In the genomic region with DNA sequence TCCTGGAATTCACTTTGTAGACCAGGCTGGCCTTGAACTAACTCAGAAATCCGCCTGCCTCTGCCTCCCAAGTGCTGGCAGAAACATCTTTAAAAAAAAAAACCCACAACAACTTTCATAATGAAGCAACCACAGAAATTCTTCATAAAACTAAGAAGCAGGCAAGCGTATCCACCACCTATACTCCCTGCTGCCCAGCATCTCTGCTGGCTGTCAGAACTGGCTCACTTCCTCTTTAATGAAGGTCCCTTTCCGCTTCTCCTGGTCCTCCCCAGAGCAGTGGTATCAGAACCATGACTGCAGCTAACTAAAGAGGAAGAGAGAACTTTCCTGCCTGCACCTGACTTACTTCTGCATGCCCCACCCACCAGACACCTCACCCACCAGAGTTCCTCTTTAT, we compare ENCODE assay signal across 1 mouse cellular context.
TF ChIP-seq lines count a peak whose summit lies in the region.

No protein-coding gene starts in this region.

TF ChIP-seq in CH12.LX, 34 proteins besides CTCF, POLR2A, EP300 and RAD21 (continued from another document):
- TF ChIP-seq MEF2A (IDR thresholded peaks at IDR 0.05; ENCODE audit: borderline replicate concordance, low read depth, low read length) (peak; percentile 82), SIN3A (IDR thresholded peaks at IDR 0.05; ENCODE audit: low read length) (peak; percentile 29; the same call in 1 of the 2 replicates), SMC3 (IDR thresholded peaks at IDR 0.05; ENCODE audit: low read depth, low read length) (peak; percentile 19; the same call in 1 of the 2 replicates), MAX (IDR thresholded peaks at IDR 0.05; ENCODE audit: low read length) (no peak), ELF1 (IDR thresholded peaks at IDR 0.05; ENCODE audit: low read depth, low read length) (peak; percentile 63), KAT2A (IDR thresholded peaks at IDR 0.05; ENCODE audit: insufficient replicate concordance, low read length) (0 out of 2 replicates have a peak, but pooled peaks have one; percentile 37), RCOR1 (conservative IDR thresholded peaks at IDR 0.05; ENCODE audit: low read depth, low read length) (peak; percentile 95), HCFC1 (IDR thresholded peaks at IDR 0.05; ENCODE audit: low read depth, low read length) (no peak), ZMIZ1 (IDR thresholded peaks at IDR 0.05; ENCODE audit: low read depth, low read length) (no peak), CHD1 (IDR thresholded peaks at IDR 0.05; ENCODE audit: low read depth, low read length) (no peak), TBP (conservative IDR thresholded peaks at IDR 0.05; ENCODE audit: low read depth, low read length) (peak; percentile 63; the same call in 1 of the 2 replicates), MXI1 (IDR thresholded peaks at IDR 0.05; ENCODE audit: low read depth, low read length) (no peak), MAFK (IDR thresholded peaks at IDR 0.05; ENCODE audit: insufficient replicate concordance, low read length) (peak; percentile 55; the same call in 1 of the 2 replicates), CHD2 (IDR thresholded peaks at IDR 0.05; ENCODE audit: low read length) (peak; percentile 62; the same call in 1 of the 2 replicates), IRF4 (IDR thresholded peaks at IDR 0.05; ENCODE audit: low read depth, low read length) (peak; percentile 98)
